Mouse (Mus musculus): ENCODE measurements around the gene Umod. TPM values are rescaled to one million over a fixed set of nuclear protein-coding genes. Genes with fewer than 3 reads are reported as not detected.

Umod gene
- not detected in 2 replicates for polyA plus RNA-seq (2014; fragmentation: Nextera tagmentation; extraction: Ambion mirVana)

DNA sequence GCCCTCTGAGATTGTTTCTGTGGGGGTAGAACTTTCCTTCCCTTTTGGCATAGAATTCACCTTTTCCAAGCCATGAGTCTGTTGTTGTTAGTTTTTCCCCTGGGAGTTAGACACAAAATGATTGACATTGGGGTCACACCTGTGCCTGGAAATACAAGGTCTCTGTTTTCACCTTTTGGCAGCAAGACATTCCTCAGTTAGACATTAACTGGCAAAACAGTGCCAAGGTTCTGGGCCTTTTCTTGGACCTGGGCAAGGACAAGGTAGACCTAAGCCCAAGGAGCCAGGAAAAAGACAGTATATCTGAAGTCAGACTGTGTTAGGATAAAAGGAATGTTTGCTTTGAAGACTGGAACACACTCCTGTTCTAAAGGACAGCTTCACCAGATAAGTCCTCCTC, at the start of gene Umod:
Gene Umod (minus strand): TSS at position 27 of the 400 bp plus-strand sequence.
- Histone ChIP-seq H3K36me3 (replicated peaks; ENCODE audit: control insufficient read depth, insufficient read depth) (no peaks in the 10 kb centered on the region), H3K9ac (no peak within 1 kb of the TSS), H3K4me2 (replicated peaks) (no peak within 1 kb of the TSS), H3K27ac (no peak within 1 kb of the TSS), H3K9me3 (ENCODE audit: control insufficient read depth, low read length) (no peaks in the 10 kb centered on the region), H3K4me1 (replicated peaks; ENCODE audit: control insufficient read depth, insufficient read depth, low read length) (no peaks in the 10 kb centered on the region), H3K4me3 (replicated peaks; ENCODE audit: low read length) (no peak within 1 kb of the TSS), H3K27me3 (ENCODE audit: control insufficient read depth, insufficient read depth, low read length) (no peaks in the 10 kb centered on the region)
- DNase-seq (ENCODE audit: low spot score) (no peak), ATAC-seq (ENCODE audit: low FRiP score) (no peak)

DNA sequence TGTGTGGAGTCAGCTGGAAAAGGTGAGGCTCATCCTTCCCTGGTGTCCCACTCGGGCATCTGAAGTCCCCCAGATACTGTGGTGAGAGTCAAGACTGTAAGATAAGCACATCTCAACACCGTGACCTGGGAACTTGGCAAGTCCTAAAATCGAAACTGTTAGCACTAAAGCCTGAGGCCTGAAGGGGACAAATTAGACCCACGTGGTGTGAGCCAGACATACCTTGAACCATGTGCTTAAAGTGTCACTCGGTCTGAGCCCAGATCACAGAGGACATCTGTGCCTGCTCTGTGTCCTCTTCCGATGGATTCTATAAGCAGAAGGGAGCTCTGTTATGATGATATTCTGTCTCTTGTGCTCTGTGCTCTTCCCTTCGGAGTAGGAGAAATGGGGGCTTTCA, 49.5 kb upstream of the Umod start:
- no peak overlapping the region for H3K27ac ChIP-seq
- DNase-seq (ENCODE audit: low spot score) (no peak), ATAC-seq (ENCODE audit: low FRiP score) (no peak)
- H3K9me3 ChIP-seq (ENCODE audit: control insufficient read depth, low read length) = no peaks in the 10 kb centered on the region
- H3K9ac ChIP-seq = no peak overlapping the region
- H3K4me2 ChIP-seq (replicated peaks) = no peak overlapping the region
- no peaks in the 10 kb centered on the region for H3K4me1 ChIP-seq (replicated peaks; ENCODE audit: control insufficient read depth, insufficient read depth, low read length)
- no peaks in the 10 kb centered on the region for H3K36me3 ChIP-seq (replicated peaks; ENCODE audit: control insufficient read depth, insufficient read depth)
- H3K27me3 ChIP-seq (ENCODE audit: control insufficient read depth, insufficient read depth, low read length) = no peaks in the 10 kb centered on the region
- 87% methylated on average over 7 of the region's 7 CpGs for WGBS
- no peak overlapping the region for H3K4me3 ChIP-seq (replicated peaks; ENCODE audit: low read length)

DNA sequence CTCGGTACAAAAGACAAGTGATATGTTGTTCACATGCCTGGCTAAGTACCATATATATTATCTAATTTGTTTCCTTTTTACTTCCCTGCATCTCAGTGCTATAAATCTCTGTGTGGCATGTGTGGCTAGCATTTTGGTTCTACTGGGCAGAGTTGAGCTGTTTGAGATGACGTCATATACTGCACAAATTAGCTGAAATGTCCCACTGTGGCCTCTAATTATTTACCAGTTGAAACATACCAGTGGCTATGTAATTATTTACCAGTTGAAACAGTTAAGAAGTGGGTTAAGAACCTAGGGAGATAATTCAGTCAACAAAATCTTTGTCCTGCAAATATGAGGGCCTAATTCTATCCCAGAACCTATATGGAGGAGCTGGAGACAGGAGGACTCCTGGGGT, 48.5 kb upstream of the Umod start:
- no peaks in the 10 kb centered on the region for H3K27me3 ChIP-seq (ENCODE audit: control insufficient read depth, insufficient read depth, low read length)
- no peak for DNase-seq (ENCODE audit: low spot score)
- WGBS = 70% methylated on average over 2 of the region's 2 CpGs
- ATAC-seq (ENCODE audit: low FRiP score) = no peak
- no peaks in the 10 kb centered on the region for H3K36me3 ChIP-seq (replicated peaks; ENCODE audit: control insufficient read depth, insufficient read depth)
- H3K4me2 ChIP-seq (replicated peaks) = no peak overlapping the region
- no peak overlapping the region for H3K9ac ChIP-seq
- H3K27ac ChIP-seq = no peak overlapping the region
- H3K9me3 ChIP-seq (ENCODE audit: control insufficient read depth, low read length) = no peaks in the 10 kb centered on the region
- no peak overlapping the region for H3K4me3 ChIP-seq (replicated peaks; ENCODE audit: low read length)
- no peaks in the 10 kb centered on the region for H3K4me1 ChIP-seq (replicated peaks; ENCODE audit: control insufficient read depth, insufficient read depth, low read length)

DNA sequence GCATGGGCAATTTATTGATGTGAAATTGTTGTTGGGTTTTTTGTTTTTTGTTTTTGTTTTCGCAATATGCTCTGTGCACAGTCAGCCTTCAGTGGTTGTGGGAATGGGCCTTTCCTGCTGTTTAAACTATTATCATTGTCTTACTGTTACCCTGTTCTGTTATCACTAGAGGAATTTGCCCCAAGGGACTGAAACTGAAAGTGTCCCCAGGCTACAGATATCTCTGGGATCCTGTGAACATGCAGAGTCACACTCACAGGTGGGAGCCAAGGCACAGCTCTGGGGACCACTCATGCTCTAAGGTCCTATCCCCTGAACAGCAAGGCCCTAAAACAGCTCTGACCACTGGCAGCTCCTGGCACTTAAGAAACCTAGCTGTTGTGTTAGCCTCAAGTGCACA, 48.1 kb upstream of the Umod start:
- Histone ChIP-seq H3K27me3 (ENCODE audit: control insufficient read depth, insufficient read depth, low read length) (no peaks in the 10 kb centered on the region), H3K36me3 (replicated peaks; ENCODE audit: control insufficient read depth, insufficient read depth) (no peaks in the 10 kb centered on the region), H3K4me1 (replicated peaks; ENCODE audit: control insufficient read depth, insufficient read depth, low read length) (no peaks in the 10 kb centered on the region), H3K9me3 (ENCODE audit: control insufficient read depth, low read length) (no peaks in the 10 kb centered on the region), H3K4me2 (replicated peaks) (no peak overlapping the region), H3K4me3 (replicated peaks; ENCODE audit: low read length) (no peak overlapping the region), H3K9ac (no peak overlapping the region), H3K27ac (no peak overlapping the region)
- ATAC-seq (ENCODE audit: low FRiP score) (no peak), DNase-seq (ENCODE audit: low spot score) (no peak)
- WGBS = 97% methylated on average over 1 of the region's 1 CpGs

- H3K4me1 ChIP-seq (replicated peaks; ENCODE audit: control insufficient read depth, insufficient read depth, low read length) = no peaks in the 10 kb centered on the region
- H3K9me3 ChIP-seq (ENCODE audit: control insufficient read depth, low read length) = no peaks in the 10 kb centered on the region
- no peak overlapping the region for H3K4me2 ChIP-seq (replicated peaks)
- H3K9ac ChIP-seq = no peak overlapping the region
- DNase-seq (ENCODE audit: low spot score) (no peak), ATAC-seq (ENCODE audit: low FRiP score) (no peak)
- no peak overlapping the region for H3K27ac ChIP-seq
- no peaks in the 10 kb centered on the region for H3K36me3 ChIP-seq (replicated peaks; ENCODE audit: control insufficient read depth, insufficient read depth)
- H3K4me3 ChIP-seq (replicated peaks; ENCODE audit: low read length) = no peak overlapping the region
- whole genome bisulfite sequencing = 76% methylated on average over 13 of the region's 13 CpGs
- H3K27me3 ChIP-seq (ENCODE audit: control insufficient read depth, insufficient read depth, low read length) = no peaks in the 10 kb centered on the region
Observed at GRCm38 (mm10) chr7:119526486-119526885, 47.4 kb upstream of the Umod start.

GRCm38 (mm10) chr7:119525881-119526281, 46.8 kb upstream of the Umod start:
- no peaks in the 10 kb centered on the region for H3K9me3 ChIP-seq (ENCODE audit: control insufficient read depth, low read length)
- no peak overlapping the region for H3K4me3 ChIP-seq (replicated peaks; ENCODE audit: low read length)
- H3K9ac ChIP-seq = no peak overlapping the region
- H3K4me1 ChIP-seq (replicated peaks; ENCODE audit: control insufficient read depth, insufficient read depth, low read length) = no peaks in the 10 kb centered on the region
- H3K36me3 ChIP-seq (replicated peaks; ENCODE audit: control insufficient read depth, insufficient read depth) = no peaks in the 10 kb centered on the region
- no peak overlapping the region for H3K27ac ChIP-seq
- WGBS = 34% methylated on average over 2 of the region's 2 CpGs
- DNase-seq (ENCODE audit: low spot score) (no peak), ATAC-seq (ENCODE audit: low FRiP score) (no peak)
- no peaks in the 10 kb centered on the region for H3K27me3 ChIP-seq (ENCODE audit: control insufficient read depth, insufficient read depth, low read length)
- no peak overlapping the region for H3K4me2 ChIP-seq (replicated peaks)

GRCm38 (mm10) chr7:119523389-119523788, 44.3 kb upstream of the Umod start, which contains the start of gene Pdilt:
Pdilt (minus strand) TSS chr7:119523489.
- no peak for ATAC-seq (ENCODE audit: low FRiP score)
- whole genome bisulfite sequencing = 78% methylated on average over 4 of the region's 4 CpGs

DNA sequence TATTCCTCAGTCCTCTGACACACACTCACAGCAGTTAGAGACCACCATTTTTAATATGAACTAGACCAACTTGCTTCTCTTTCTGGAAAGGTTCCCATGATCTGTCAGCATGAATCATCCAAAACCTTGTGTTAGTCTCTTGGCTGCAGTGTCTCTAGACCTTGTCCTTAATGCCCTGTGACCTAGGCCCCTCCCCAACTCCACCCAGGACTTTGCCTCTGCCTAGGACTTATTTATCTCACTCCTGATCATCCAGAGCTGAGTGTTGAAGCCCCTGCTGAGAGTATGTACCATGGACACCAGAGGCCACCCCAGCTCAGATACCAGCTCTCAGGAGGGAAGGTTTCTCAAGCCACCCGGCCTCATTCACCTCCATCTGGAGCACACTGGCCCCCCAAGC, 43.3 kb upstream of the Umod start:
- 77% methylated on average over 1 of the region's 1 CpGs for WGBS
- Histone ChIP-seq H3K4me3 (replicated peaks; ENCODE audit: low read length) (no peak overlapping the region), H3K4me1 (replicated peaks; ENCODE audit: control insufficient read depth, insufficient read depth, low read length) (no peaks in the 10 kb centered on the region), H3K4me2 (replicated peaks) (no peak overlapping the region), H3K27me3 (ENCODE audit: control insufficient read depth, insufficient read depth, low read length) (no peaks in the 10 kb centered on the region), H3K27ac (no peak overlapping the region), H3K9ac (no peak overlapping the region), H3K9me3 (ENCODE audit: control insufficient read depth, low read length) (no peaks in the 10 kb centered on the region), H3K36me3 (replicated peaks; ENCODE audit: control insufficient read depth, insufficient read depth) (no peaks in the 10 kb centered on the region)
- DNase-seq (ENCODE audit: low spot score) (no peak), ATAC-seq (ENCODE audit: low FRiP score) (no peak)

More at GRCm38 (mm10) chr7:119523389-119523788, 44.3 kb upstream of the Umod start, which contains the start of gene Pdilt:
- H3K4me2 ChIP-seq (replicated peaks) = no peak within 1 kb of the TSS
- H3K27me3 ChIP-seq (ENCODE audit: control insufficient read depth, insufficient read depth, low read length) = no peaks in the 10 kb centered on the region
- no peak for DNase-seq (ENCODE audit: low spot score)
- no peak within 1 kb of the TSS for H3K9ac ChIP-seq
- no peak within 1 kb of the TSS for H3K27ac ChIP-seq
- H3K36me3 ChIP-seq (replicated peaks; ENCODE audit: control insufficient read depth, insufficient read depth) = no peaks in the 10 kb centered on the region
- H3K4me3 ChIP-seq (replicated peaks; ENCODE audit: low read length) = no peak within 1 kb of the TSS
- H3K9me3 ChIP-seq (ENCODE audit: control insufficient read depth, low read length) = no peaks in the 10 kb centered on the region
- H3K4me1 ChIP-seq (replicated peaks; ENCODE audit: control insufficient read depth, insufficient read depth, low read length) = no peaks in the 10 kb centered on the region

- Histone ChIP-seq H3K9ac (no peak overlapping the region), H3K9me3 (ENCODE audit: control insufficient read depth, low read length) (no peaks in the 10 kb centered on the region), H3K4me3 (replicated peaks; ENCODE audit: low read length) (no peak overlapping the region), H3K4me1 (replicated peaks; ENCODE audit: control insufficient read depth, insufficient read depth, low read length) (no peaks in the 10 kb centered on the region), H3K36me3 (replicated peaks; ENCODE audit: control insufficient read depth, insufficient read depth) (no peaks in the 10 kb centered on the region), H3K27me3 (ENCODE audit: control insufficient read depth, insufficient read depth, low read length) (no peaks in the 10 kb centered on the region), H3K27ac (no peak overlapping the region), H3K4me2 (replicated peaks) (no peak overlapping the region)
- no peak for ATAC-seq (ENCODE audit: low FRiP score)
- 91% methylated on average over 3 of the region's 3 CpGs for WGBS
- DNase-seq (ENCODE audit: low spot score) = no peak
Observed at GRCm38 (mm10) chr7:119521816-119522215, 42.7 kb upstream of the Umod start.

- peak; percentile 71 for DNase-seq (ENCODE audit: low spot score)
Observed at GRCm38 (mm10) chr7:119519654-119520053, 40.6 kb upstream of the Umod start.

More at GRCm38 (mm10) chr7:119519654-119520053, 40.6 kb upstream of the Umod start:
- H3K27ac ChIP-seq = no peak overlapping the region
- no peaks in the 10 kb centered on the region for H3K9me3 ChIP-seq (ENCODE audit: control insufficient read depth, low read length)
- no peak overlapping the region for H3K9ac ChIP-seq
- ATAC-seq (ENCODE audit: low FRiP score) = no peak
- no peak overlapping the region for H3K4me3 ChIP-seq (replicated peaks; ENCODE audit: low read length)
- no peaks in the 10 kb centered on the region for H3K27me3 ChIP-seq (ENCODE audit: control insufficient read depth, insufficient read depth, low read length)
- H3K4me2 ChIP-seq (replicated peaks) = no peak overlapping the region
- 46% methylated on average over 5 of the region's 5 CpGs for WGBS
- no peaks in the 10 kb centered on the region for H3K4me1 ChIP-seq (replicated peaks; ENCODE audit: control insufficient read depth, insufficient read depth, low read length)
- no peaks in the 10 kb centered on the region for H3K36me3 ChIP-seq (replicated peaks; ENCODE audit: control insufficient read depth, insufficient read depth)

All from hindbrain, embryonic 14.5 days (tissue).